In the genomic region with DNA sequence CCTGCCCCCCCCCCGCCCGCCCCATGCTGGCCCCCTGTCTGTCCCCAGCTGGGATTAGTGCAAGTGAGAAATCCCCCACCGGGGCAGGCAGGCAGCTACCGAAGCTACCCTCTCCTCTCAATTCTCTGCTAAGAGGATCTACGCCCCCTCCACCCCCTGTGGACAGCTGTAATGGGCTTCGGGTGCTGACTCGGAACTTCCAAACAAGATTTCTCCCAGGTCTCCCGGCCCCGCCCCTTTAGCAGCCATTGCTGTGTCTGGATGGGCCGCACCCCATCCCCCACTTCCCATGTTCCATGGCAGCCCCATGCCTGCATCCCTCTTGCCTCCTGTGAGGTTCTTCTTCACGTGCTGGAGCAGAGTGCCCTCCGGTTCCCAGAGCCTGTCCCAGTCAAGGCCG, we compare ENCODE assay signal across 23 mouse cellular contexts.
DNase-seq lines count a peak whose midpoint lies in the region; ATAC-seq and TF ChIP-seq lines count a peak whose summit lies in the region.
"Had no signal": no experiment of that assay in that cellular context is flagged by ENCODE, and none has a peak within 500 bp of the region (broad histone marks: within the 10 kb centered on the region; RNA-seq: fewer than 3 reads in every experiment).

No protein-coding gene starts in this region.

- TF ChIP-seq POLR2A in brain, embryonic 14.5 days (IDR thresholded peaks at IDR 0.05; ENCODE audit: borderline replicate concordance, extremely low read depth, insufficient read depth, insufficient read length, poor library complexity, severe bottlenecking): no peak

- H3K27me3 ChIP-seq in limb, embryonic 12.5 days: peaks cover 93% of the 10 kb centered on the region
- H3K27me3 ChIP-seq in limb, embryonic 10.5 days (ENCODE audit: low read depth, poor library complexity, severe bottlenecking): peaks cover 100% of the 10 kb centered on the region

- no peak overlapping the region for H3K9ac ChIP-seq in limb, embryonic 12.5 days (replicated peaks)
- H3K9ac ChIP-seq in ES-E14 (ENCODE audit: insufficient read depth, low read depth, low read length, poor library complexity, severe bottlenecking): no peak overlapping the region
- H3K9ac ChIP-seq: intestine, embryonic 15.5 days; limb, embryonic 13.5 days; lung, embryonic 15.5 days; midbrain, embryonic 15.5 days had no signal

- DNase-seq in limb, embryonic 10.5 days (ENCODE audit: low spot score): no peak
- peak; percentile 33 for DNase-seq in ES-E14 (ENCODE audit: low read depth, low spot score)
- peak; percentile 42 for DNase-seq in brain, embryonic 14.5 days (ENCODE audit: low read depth)
- peak; percentile 73 for DNase-seq in retina, postnatal 1 day
- no peak for DNase-seq in testis, postnatal 10 days (ENCODE audit: low spot score)
- no peak for DNase-seq in layer of hippocampus, postnatal 14 days (ENCODE audit: low spot score in 2 of 2)
- DNase-seq: adrenal gland, postnatal 14 days; cerebellum, adult 11-12 months; cerebellum, adult 9-11 months; embryo, embryonic 11 days; gastrocnemius, postnatal 14 days; heart, postnatal 14 days; kidney, adult 2 months; thymus, postnatal 14 days had no signal

- WGBS in limb, embryonic 12.5 days: 5% methylated on average over 11 of the region's 13 CpGs
- 8% methylated on average over 13 of the region's 13 CpGs for WGBS in limb, embryonic 10.5 days

- H3K27ac ChIP-seq in limb, embryonic 12.5 days: no peak overlapping the region
- no peak overlapping the region for H3K27ac ChIP-seq in limb, embryonic 10.5 days
- no peak overlapping the region for H3K27ac ChIP-seq in ES-E14 (ENCODE audit: insufficient read depth, low read depth, low read length, poor library complexity, severe bottlenecking)
- H3K27ac ChIP-seq: intestine, embryonic 15.5 days; kidney, postnatal 0 days; limb, embryonic 13.5 days; lung, embryonic 15.5 days; midbrain, embryonic 15.5 days had no signal

- no peak for ATAC-seq in limb, embryonic 12.5 days (ENCODE audit: insufficient number of reproducible peaks, insufficient read depth, low FRiP score, low TSS enrichment, low read depth)
- ATAC-seq: CD4-positive, CD25-positive, alpha-beta regulatory T cell, adult 4 months; hindbrain, embryonic 16.5 days; intestine, embryonic 15.5 days; midbrain, embryonic 15.5 days had no signal

- H3K4me2 ChIP-seq in limb, embryonic 12.5 days: peak overlapping the region; percentile 17; the same call in 1 of the 2 replicates
- H3K4me2 ChIP-seq: intestine, embryonic 15.5 days; limb, embryonic 13.5 days; liver, embryonic 11.5 days; lung, embryonic 15.5 days; midbrain, embryonic 15.5 days had no signal

- in situ Hi-C loops in ES-E14 (cut with MboI; ENCODE audit: low sequenced_read_pairs in 2 of 2, unreplicated experiment in 2 of 2): no loop called here

- TF ChIP-seq CTCF in brain, embryonic 14.5 days (IDR thresholded peaks at IDR 0.05; ENCODE audit: borderline replicate concordance, extremely low read depth, insufficient read depth, insufficient read length): no peak

- no peaks in the 10 kb centered on the region for H3K36me3 ChIP-seq in limb, embryonic 12.5 days
- H3K36me3 ChIP-seq in limb, embryonic 10.5 days: no peaks in the 10 kb centered on the region
- no peaks in the 10 kb centered on the region for H3K36me3 ChIP-seq in ES-E14 (ENCODE audit: control insufficient read depth, insufficient read depth, low read length, poor library complexity, severe bottlenecking)
- H3K36me3 ChIP-seq: intestine, embryonic 15.5 days; limb, embryonic 13.5 days; lung, embryonic 15.5 days; midbrain, embryonic 15.5 days had no signal

- H3K4me1 ChIP-seq in limb, embryonic 12.5 days (replicated peaks): peaks cover 32% of the 10 kb centered on the region
- H3K4me1 ChIP-seq in limb, embryonic 10.5 days: peaks cover 60% of the 10 kb centered on the region
- H3K4me1 ChIP-seq in ES-E14 (ENCODE audit: control insufficient read depth in 2 of 2, insufficient read depth in 2 of 2, low read length in 2 of 2, poor library complexity in 1 of 2): peaks cover 0 to 10% of the 10 kb centered on the region in 2 experiments; a peak in 1 of 4 replicates
- H3K4me1 ChIP-seq: intestine, embryonic 15.5 days; lung, embryonic 15.5 days had no signal

- H3K4me3 ChIP-seq in limb, embryonic 12.5 days (replicated peaks): no peak overlapping the region
- no peak overlapping the region for H3K4me3 ChIP-seq in limb, embryonic 10.5 days
- H3K4me3 ChIP-seq in ES-E14 (ENCODE audit: insufficient read depth in 1 of 2, low read depth in 1 of 2, low read length in 2 of 2, poor library complexity in 1 of 2, severe bottlenecking in 1 of 2): no peak overlapping the region
- H3K4me3 ChIP-seq: intestine, embryonic 15.5 days; limb, embryonic 13.5 days; lung, embryonic 15.5 days; midbrain, embryonic 15.5 days had no signal

- no peaks in the 10 kb centered on the region for H3K9me3 ChIP-seq in limb, embryonic 12.5 days
- H3K9me3 ChIP-seq in limb, embryonic 10.5 days (replicated peaks): no peaks in the 10 kb centered on the region
- no peaks in the 10 kb centered on the region for H3K9me3 ChIP-seq in ES-E14 (ENCODE audit: control insufficient read depth, insufficient read depth, low read depth, low read length)
- H3K9me3 ChIP-seq: intestine, embryonic 15.5 days; limb, embryonic 13.5 days; lung, embryonic 15.5 days; midbrain, embryonic 15.5 days had no signal

TF ChIP-seq in ES-E14, 5 proteins besides CTCF, POLR2A, EP300 and RAD21:
- TF ChIP-seq ZNF384 (IDR thresholded peaks at IDR 0.05; ENCODE audit: low read depth, low read length) (no peak), CHD2 (IDR thresholded peaks at IDR 0.05; ENCODE audit: low read depth, low read length) (no peak), HCFC1 (IDR thresholded peaks at IDR 0.05; ENCODE audit: borderline replicate concordance, insufficient read depth, low read length) (no peak), ZC3H11A (IDR thresholded peaks at IDR 0.05; ENCODE audit: borderline replicate concordance, low read depth, low read length) (no peak), MAFK (IDR thresholded peaks at IDR 0.05; ENCODE audit: insufficient read depth, low read depth, low read length) (no peak)

Comparison
In these comparisons a context has a peak if more than half of its experiments do, and no peak if none do; other contexts are left out.
1. DNase-seq: peak in ES-E14 (single experiment), brain, embryonic 14.5 days (single experiment) and retina, postnatal 1 day (single experiment); none in limb, embryonic 10.5 days (single experiment), testis, postnatal 10 days (single experiment) and layer of hippocampus, postnatal 14 days (0 of 2).